Comparison of ENCODE assay signal across 8 mouse cellular contexts in the genomic region with DNA sequence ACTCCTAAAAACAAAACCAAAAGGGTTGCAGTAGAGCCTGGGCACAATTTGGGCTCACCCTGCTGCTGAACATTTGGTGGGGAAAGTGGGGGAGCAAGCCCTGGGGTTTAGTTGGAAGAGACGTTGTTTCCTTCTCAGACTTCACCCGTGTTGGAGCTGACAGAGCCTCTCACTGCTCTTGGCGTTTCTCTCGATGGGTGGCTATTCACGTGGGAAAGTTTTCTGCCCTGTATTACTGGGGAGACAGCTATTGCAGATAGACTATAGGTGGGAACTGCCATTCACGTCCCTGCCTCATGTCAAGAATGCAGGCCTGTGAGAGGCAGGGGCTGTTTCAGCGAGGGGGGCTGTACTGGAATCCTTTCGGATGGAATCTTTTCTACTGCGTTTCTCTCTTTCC. TPM values are rescaled to one million over a fixed set of nuclear protein-coding genes. Genes with fewer than 3 reads are reported as not detected.
DNase-seq lines count a peak whose midpoint lies in the region; ATAC-seq and TF ChIP-seq lines count a peak whose summit lies in the region.

No protein-coding gene starts in this region.

- H3K27ac ChIP-seq in heart, embryonic 11.5 days (ENCODE audit: low read depth, low read length) = peak overlapping the region; percentile 85
- H3K27ac ChIP-seq in forebrain, embryonic 13.5 days = peak overlapping the region; percentile 96
- H3K27ac ChIP-seq in liver, embryonic 13.5 days = peak overlapping the region; percentile 76

- peak overlapping the region; percentile 8 for H3ac ChIP-seq in C2C12 (ENCODE audit: control insufficient read depth, insufficient read length, low read depth)

- H3K79me3 ChIP-seq in C2C12 (ENCODE audit: low read depth) = peaks cover 79% of the 10 kb centered on the region

- 20% methylated on average over 9 of the region's 9 CpGs for WGBS in heart, embryonic 11.5 days (ENCODE audit: insufficient replicate concordance)
- 9% methylated on average over 9 of the region's 9 CpGs for WGBS in forebrain, embryonic 13.5 days
- 54% methylated on average over 9 of the region's 9 CpGs for WGBS in liver, embryonic 13.5 days (ENCODE audit: insufficient replicate concordance)

- ATAC-seq in heart, embryonic 11.5 days (replicated peaks; ENCODE audit: insufficient number of reproducible peaks, low FRiP score, low TSS enrichment) = no peak
- peak; percentile 53 for ATAC-seq in forebrain, embryonic 13.5 days
- ATAC-seq in liver, embryonic 13.5 days (ENCODE audit: low read depth) = no peak
- ATAC-seq in granulocyte monocyte progenitor cell, adult 5-6 weeks (replicated peaks; ENCODE audit: poor library complexity, severe bottlenecking) = no peak

- peaks cover 99% of the 10 kb centered on the region for H3K79me2 ChIP-seq in C2C12 (ENCODE audit: control insufficient read depth, insufficient read depth)

- H3K4me3 ChIP-seq in heart, embryonic 11.5 days (ENCODE audit: low read depth, low read length) = no peak overlapping the region
- no peak overlapping the region for H3K4me3 ChIP-seq in C2C12 (ENCODE audit: insufficient read depth, poor library complexity, severe bottlenecking)
- H3K4me3 ChIP-seq in forebrain, embryonic 13.5 days = no peak overlapping the region
- H3K4me3 ChIP-seq in liver, embryonic 13.5 days (replicated peaks) = no peak overlapping the region

- peak overlapping the region; percentile 46; the same call in 1 of the 2 replicates for H3K9ac ChIP-seq in heart, embryonic 11.5 days (ENCODE audit: low read depth, low read length)
- H3K9ac ChIP-seq in forebrain, embryonic 13.5 days = peak overlapping the region; percentile 47
- H3K9ac ChIP-seq in liver, embryonic 13.5 days = no peak overlapping the region

- no peaks in the 10 kb centered on the region for H3K27me3 ChIP-seq in heart, embryonic 11.5 days (ENCODE audit: control insufficient read depth, insufficient read depth, low read length)
- H3K27me3 ChIP-seq in C2C12 (ENCODE audit: control insufficient read depth, insufficient read depth, insufficient read length) = no peaks in the 10 kb centered on the region
- H3K27me3 ChIP-seq in forebrain, embryonic 13.5 days = no peaks in the 10 kb centered on the region
- H3K27me3 ChIP-seq in liver, embryonic 13.5 days = no peaks in the 10 kb centered on the region

- TF ChIP-seq CTCF in C2C12 (IDR thresholded peaks at IDR 0.05; ENCODE audit: control insufficient read depth, insufficient read depth, insufficient read length) = no peak

- H3K4me2 ChIP-seq in heart, embryonic 11.5 days = peak overlapping the region; percentile 34
- peak overlapping the region; percentile 42 for H3K4me2 ChIP-seq in forebrain, embryonic 13.5 days
- peak overlapping the region; percentile 28; the same call in 1 of the 2 replicates for H3K4me2 ChIP-seq in liver, embryonic 13.5 days

- no peaks in the 10 kb centered on the region for H3K9me3 ChIP-seq in heart, embryonic 11.5 days (replicated peaks; ENCODE audit: control insufficient read depth, low read length)
- H3K9me3 ChIP-seq in forebrain, embryonic 13.5 days (replicated peaks) = no peaks in the 10 kb centered on the region
- H3K9me3 ChIP-seq in liver, embryonic 13.5 days (replicated peaks) = no peaks in the 10 kb centered on the region

- peaks cover 39% of the 10 kb centered on the region for H3K4me1 ChIP-seq in heart, embryonic 11.5 days (ENCODE audit: control insufficient read depth, insufficient read depth, low read length)
- peaks cover 86% of the 10 kb centered on the region for H3K4me1 ChIP-seq in forebrain, embryonic 13.5 days
- H3K4me1 ChIP-seq in liver, embryonic 13.5 days (replicated peaks) = peaks cover 82% of the 10 kb centered on the region

- no peak for DNase-seq in heart, adult 18-20 months
- no peak for DNase-seq in liver, embryonic 13.5 days
- DNase-seq in cerebellum, postnatal 4 days (ENCODE audit: low spot score in 2 of 2) = no peak
- DNase-seq in adrenal gland, adult 18-20 months (ENCODE audit: low spot score in 2 of 2) = no peak

- H3K36me3 ChIP-seq in heart, embryonic 11.5 days (ENCODE audit: control insufficient read depth, insufficient read depth, low read length) = no peaks in the 10 kb centered on the region
- peaks cover 14% of the 10 kb centered on the region for H3K36me3 ChIP-seq in C2C12 (ENCODE audit: control insufficient read depth, insufficient read depth)
- H3K36me3 ChIP-seq in forebrain, embryonic 13.5 days (ENCODE audit: poor library complexity, severe bottlenecking) = no peaks in the 10 kb centered on the region
- H3K36me3 ChIP-seq in liver, embryonic 13.5 days = no peaks in the 10 kb centered on the region

TF ChIP-seq in C2C12, 6 proteins besides CTCF, POLR2A, EP300 and RAD21:
- no peak for TF ChIP-seq MYOG (IDR thresholded peaks at IDR 0.05; ENCODE audit: control insufficient read depth, extremely low read depth, insufficient read length)
- no peak for TF ChIP-seq FOSL1 (IDR thresholded peaks at IDR 0.05; ENCODE audit: insufficient read depth, low read length, poor library complexity, severe bottlenecking)
- TF ChIP-seq MYOD1 (IDR thresholded peaks at IDR 0.05; ENCODE audit: control insufficient read depth, insufficient read length, low read depth) = no peak
- TF ChIP-seq CEBPB (IDR thresholded peaks at IDR 0.05; ENCODE audit: low read depth) = no peak
- TF ChIP-seq MAX (IDR thresholded peaks at IDR 0.05) = no peak
- no peak for TF ChIP-seq USF1 (IDR thresholded peaks at IDR 0.05; ENCODE audit: low read depth)

RNA-seq across cellular contexts. Expression of a gene that starts 50.5 kb away (rescaled TPM):
- 12.5 and 13.4 TPM in 2 replicates for polyA plus RNA-seq in heart, embryonic 11.5 days (2014; fragmentation: Nextera tagmentation; extraction: Ambion mirVana)
- 10 to 100 TPM; 15.2 to 17.6 TPM for total RNA-seq in heart, adult 18-20 months (2021)
- polyA plus RNA-seq in C2C12 (2012; fragmentation: generic; extraction: Trizol) = 15.6 TPM
- 18.6 and 19.9 TPM in 2 replicates for polyA plus RNA-seq in forebrain, embryonic 13.5 days (2015; fragmentation: Nextera tagmentation; extraction: Ambion mirVana)
- 4.8 and 5.7 TPM in 2 replicates for polyA plus RNA-seq in liver, embryonic 13.5 days (2015; fragmentation: Nextera tagmentation; extraction: Ambion mirVana)
- 27.9 TPM in 2 replicates for total RNA-seq in granulocyte monocyte progenitor cell, adult 5-6 weeks (2014; fragmentation: Nextera tagmentation)
- total RNA-seq in granulocyte monocyte progenitor cell, adult 5-6 weeks (2017) = 23.1 and 31.3 TPM in 2 replicates
- 10 to 100 TPM; 46.6 to 79.1 TPM for total RNA-seq in adrenal gland, adult 18-20 months (2021)
